In genomic region chr13:6646266-6646665, GRCm38 (mm10) we compare ENCODE assay signal across 11 mouse cellular contexts. TPM values are rescaled to one million over a fixed set of nuclear protein-coding genes. Genes with fewer than 3 reads are reported as not detected.
DNase-seq lines count a peak whose midpoint lies in the region; ATAC-seq and TF ChIP-seq lines count a peak whose summit lies in the region.
"Had no signal": no experiment of that assay in that cellular context is flagged by ENCODE, and none has a peak within 500 bp of the region (broad histone marks: within the 10 kb centered on the region; RNA-seq: fewer than 3 reads in every experiment).

No protein-coding gene starts in this region.

- 50% methylated on average over 2 of the region's 2 CpGs for WGBS in heart, embryonic 15.5 days
- WGBS in heart, adult 2 months = 44% methylated on average over 2 of the region's 2 CpGs
- WGBS in forebrain, embryonic 15.5 days = 76% methylated on average over 2 of the region's 2 CpGs
- 49% methylated on average over 2 of the region's 2 CpGs for WGBS in olfactory bulb, adult 2 months

- no peaks in the 10 kb centered on the region for H3K27me3 ChIP-seq in heart, embryonic 15.5 days
- no peaks in the 10 kb centered on the region for H3K27me3 ChIP-seq in heart, adult 2 months (ENCODE audit: control insufficient read depth, insufficient read depth, low read length)
- H3K27me3 ChIP-seq in megakaryocyte, embryonic 14.5 days (replicated peaks) = no peaks in the 10 kb centered on the region
- no peaks in the 10 kb centered on the region for H3K27me3 ChIP-seq in forebrain, embryonic 15.5 days

- no peaks in the 10 kb centered on the region; the same call in 1 of the 2 replicates for H3K79me2 ChIP-seq in heart, adult 2 months (replicated peaks; ENCODE audit: control insufficient read depth, insufficient read depth, low read length)

- intact Hi-C loops in heart, adult 2 months (cut with DNase I) = no loop called here

- H3K4me2 ChIP-seq in heart, embryonic 15.5 days = peak overlapping the region; percentile 96
- H3K4me2 ChIP-seq in forebrain, embryonic 15.5 days (replicated peaks) = peak overlapping the region; percentile 100

- H3K27ac ChIP-seq in heart, embryonic 15.5 days = peak overlapping the region; percentile 93
- no peak overlapping the region for H3K27ac ChIP-seq in heart, adult 2 months
- H3K27ac ChIP-seq in forebrain, embryonic 15.5 days (replicated peaks) = no peak overlapping the region
- no peak overlapping the region for H3K27ac ChIP-seq in olfactory bulb, adult 2 months (ENCODE audit: insufficient read depth, low read depth, low read length)
- H3K27ac ChIP-seq: embryonic facial prominence, embryonic 15.5 days had no signal

- H3K9ac ChIP-seq in heart, embryonic 15.5 days = peak overlapping the region; percentile 78; the same call in 1 of the 2 replicates
- no peak overlapping the region for H3K9ac ChIP-seq in heart, adult 2 months (ENCODE audit: low read depth, low read length)
- no peak overlapping the region for H3K9ac ChIP-seq in forebrain, embryonic 15.5 days (replicated peaks)

- no peaks in the 10 kb centered on the region for H3K9me3 ChIP-seq in heart, embryonic 15.5 days (replicated peaks)
- H3K9me3 ChIP-seq in megakaryocyte, embryonic 14.5 days = no peaks in the 10 kb centered on the region
- H3K9me3 ChIP-seq in forebrain, embryonic 15.5 days = no peaks in the 10 kb centered on the region
- H3K9me3 ChIP-seq: embryonic facial prominence, embryonic 15.5 days; limb, embryonic 10.5 days had no signal

- no peak for ATAC-seq in heart, embryonic 15.5 days (replicated peaks; ENCODE audit: insufficient number of reproducible peaks, insufficient read depth, low FRiP score, low read depth)
- no peak for ATAC-seq in megakaryocyte, adult 5-6 weeks (ENCODE audit: poor library complexity, severe bottlenecking)
- no peak for ATAC-seq in forebrain, embryonic 15.5 days (replicated peaks)

- peaks cover 31% of the 10 kb centered on the region for H3K4me1 ChIP-seq in heart, embryonic 15.5 days (replicated peaks)
- H3K4me1 ChIP-seq in heart, adult 2 months (ENCODE audit: control insufficient read depth, insufficient read depth, low read length) = no peaks in the 10 kb centered on the region; the same call in 1 of the 2 replicates
- peaks cover 74% of the 10 kb centered on the region for H3K4me1 ChIP-seq in megakaryocyte, embryonic 14.5 days
- 0 out of 2 replicates have a peak, but pooled peaks cover 11% of the 10 kb centered on the region for H3K4me1 ChIP-seq in forebrain, embryonic 15.5 days
- peaks cover 12% of the 10 kb centered on the region for H3K4me1 ChIP-seq in olfactory bulb, adult 2 months (ENCODE audit: control insufficient read depth, insufficient read depth, low read length)

- no peak for TF ChIP-seq EP300 in heart, adult 2 months (IDR thresholded peaks at IDR 0.05; ENCODE audit: insufficient read depth, low read depth, low read length)

- H3K4me3 ChIP-seq in heart, embryonic 15.5 days = peak overlapping the region; percentile 79
- no peak overlapping the region for H3K4me3 ChIP-seq in heart, adult 2 months
- H3K4me3 ChIP-seq in megakaryocyte, embryonic 14.5 days (replicated peaks) = peak overlapping the region; percentile 97
- H3K4me3 ChIP-seq in forebrain, embryonic 15.5 days = peak overlapping the region; percentile 69
- peak overlapping the region; percentile 14; the same call in 1 of the 2 replicates for H3K4me3 ChIP-seq in olfactory bulb, adult 2 months (ENCODE audit: insufficient read depth, low read depth, low read length)

- no peak for DNase-seq in heart, adult 2 months
- no peak for DNase-seq in ovary, adult 18-20 months (ENCODE audit: low spot score)
- DNase-seq: gastrocnemius, adult 2 months; kidney, adult 18-20 months had no signal

- no peak for TF ChIP-seq POLR2A in heart, adult 2 months (IDR thresholded peaks at IDR 0.05; ENCODE audit: insufficient read depth, low read depth, low read length)
- TF ChIP-seq POLR2A in olfactory bulb, adult 2 months (IDR thresholded peaks at IDR 0.05; ENCODE audit: insufficient read depth, low read depth, low read length) = no peak

- no peak for TF ChIP-seq CTCF in heart, adult 2 months (IDR thresholded peaks at IDR 0.05)
- no peak for TF ChIP-seq CTCF in olfactory bulb, adult 2 months (IDR thresholded peaks at IDR 0.05; ENCODE audit: insufficient read depth, low read depth, low read length)

- H3K36me3 ChIP-seq in heart, embryonic 15.5 days = no peaks in the 10 kb centered on the region
- H3K36me3 ChIP-seq in heart, adult 2 months (ENCODE audit: control insufficient read depth, insufficient read depth, low read length) = no peaks in the 10 kb centered on the region
- peaks cover 24% of the 10 kb centered on the region for H3K36me3 ChIP-seq in megakaryocyte, embryonic 14.5 days (replicated peaks; ENCODE audit: low read length)
- H3K36me3 ChIP-seq in forebrain, embryonic 15.5 days = no peaks in the 10 kb centered on the region
- H3K36me3 ChIP-seq: embryonic facial prominence, embryonic 15.5 days; limb, embryonic 10.5 days had no signal

RNA-seq across cellular contexts. Expression of gene Pfkp, which starts 2.3 kb away (rescaled TPM):
- 172 and 191 TPM in 2 replicates for polyA plus RNA-seq in heart, embryonic 15.5 days (2015; fragmentation: Nextera tagmentation; extraction: Ambion mirVana)
- 10 to 100 TPM; 47.2 to 48.1 TPM for total RNA-seq in heart, adult 2 months (2021)
- 66.6 and 67.4 TPM in 2 replicates for polyA plus RNA-seq in heart, adult 2 months (2012; rRNA removed)
- polyA plus RNA-seq in megakaryocyte, embryonic 14.5 days (2012; ENCODE audit: insufficient read depth, low replicate concordance) = 15.2 and 36.9 TPM in 2 replicates
- total RNA-seq in megakaryocyte, adult 5-6 weeks (2015) = 51.1 and 66.3 TPM in 2 replicates
- 90.5 and 94.6 TPM in 2 replicates for total RNA-seq in megakaryocyte, adult 5-6 weeks (2017)
- polyA plus RNA-seq in forebrain, embryonic 15.5 days (2015; fragmentation: Nextera tagmentation; extraction: Ambion mirVana) = 163 and 165 TPM in 2 replicates
- polyA plus RNA-seq in olfactory bulb, adult 2 months (2012; ENCODE audit: insufficient read depth, insufficient read length, low replicate concordance, missing spikeins) = 150 and 420 TPM in 2 replicates
